Mouse (Mus musculus): ENCODE data around the gene Icam4.

Icam4 gene

DNA sequence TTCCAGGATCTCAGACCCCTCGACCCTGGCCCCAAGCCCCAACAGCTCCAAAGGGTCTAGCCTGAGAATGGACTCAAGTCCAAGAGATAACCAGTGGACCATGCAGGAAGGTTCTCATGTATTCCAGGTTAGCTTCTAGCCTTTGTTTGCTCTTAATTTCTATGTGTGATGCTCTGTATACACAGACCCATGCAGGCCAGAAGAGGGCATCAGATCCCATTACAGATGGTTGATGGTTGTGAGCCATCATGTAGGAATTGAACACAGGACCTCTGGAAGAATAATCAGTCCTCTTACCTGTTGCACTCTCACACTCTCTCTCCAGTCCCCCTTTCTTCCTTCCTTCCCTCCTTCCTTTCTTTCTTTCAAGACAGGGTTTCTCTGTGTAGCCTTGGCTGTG is 16.8 kb upstream of the Icam4 start:
- DNase-seq = no peak

DNA sequence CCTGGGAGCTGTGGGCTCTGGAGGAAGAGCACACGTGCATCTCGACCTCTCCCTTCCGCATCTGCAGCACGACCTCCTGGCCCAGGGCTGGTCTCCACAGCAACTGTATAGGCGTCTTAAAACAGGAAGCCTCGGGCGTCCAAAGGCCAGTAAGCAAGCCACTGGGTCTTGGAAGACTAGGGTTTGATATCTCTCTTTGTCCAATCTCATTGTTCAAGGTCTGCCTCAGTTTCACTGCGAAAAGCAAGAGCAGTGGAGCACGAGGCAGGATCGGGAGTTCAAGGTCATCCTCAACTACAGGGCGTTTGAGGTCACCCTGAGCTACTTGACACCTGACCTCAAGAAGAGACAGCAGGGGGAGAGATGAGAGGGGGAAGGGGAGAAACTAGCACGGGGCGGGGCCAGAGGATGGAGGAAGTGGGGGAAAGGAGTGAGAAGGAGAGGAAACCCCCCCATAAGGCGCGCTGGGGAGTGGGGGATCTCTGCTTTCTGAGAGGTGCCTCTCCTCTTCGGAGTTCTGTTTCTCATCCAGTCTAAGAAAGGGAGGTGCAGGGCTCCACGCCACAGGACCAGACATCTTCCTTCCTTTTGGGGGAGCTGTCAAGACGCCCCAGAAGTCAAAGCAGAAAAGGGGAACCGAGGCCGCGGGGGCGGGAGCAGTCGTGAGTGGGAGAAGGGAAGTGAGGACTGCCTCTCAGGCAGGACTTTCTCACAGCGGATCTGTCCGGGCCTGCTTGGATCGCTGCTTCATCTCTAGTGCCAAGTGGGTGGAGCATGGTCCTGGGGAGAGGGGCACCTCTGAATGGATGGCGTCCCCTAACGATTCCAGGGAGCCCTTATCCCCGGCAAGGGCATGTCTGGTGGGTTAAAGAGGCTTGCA is 14.2 kb upstream of the Icam4 start:
- no peak for DNase-seq

DNA sequence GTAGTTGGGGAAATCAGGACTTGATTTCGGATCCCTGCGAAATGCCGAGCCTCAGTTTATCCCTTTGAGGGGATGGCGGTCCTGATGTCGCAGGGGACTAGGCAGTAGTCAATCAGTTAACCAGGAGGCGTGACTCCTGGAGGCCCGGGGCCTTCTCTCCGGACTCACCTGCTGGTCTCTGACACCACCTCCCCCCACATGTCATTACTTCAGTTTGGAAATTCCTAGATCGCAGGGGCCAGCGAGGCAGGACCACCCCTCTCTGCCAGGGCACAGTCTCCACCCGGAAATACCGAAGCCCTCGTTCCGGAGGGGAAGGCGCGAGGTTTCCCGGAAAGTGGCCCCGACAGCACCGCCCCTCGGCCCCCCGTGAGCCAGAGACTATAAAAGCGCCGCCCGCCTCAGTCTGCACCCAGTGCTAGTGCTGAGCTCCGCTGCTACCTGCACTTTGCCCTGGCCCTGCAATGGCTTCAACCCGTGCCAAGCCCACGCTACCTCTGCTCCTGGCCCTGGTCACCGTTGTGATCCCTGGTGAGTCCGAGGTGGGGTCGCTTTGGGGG is 13.5 kb upstream of the Icam4 start, which contains the start of gene Icam1:
Gene Icam1, plus strand, starts transcription at position 415 of the 560 bp plus-strand sequence.
- no peak for DNase-seq

DNA sequence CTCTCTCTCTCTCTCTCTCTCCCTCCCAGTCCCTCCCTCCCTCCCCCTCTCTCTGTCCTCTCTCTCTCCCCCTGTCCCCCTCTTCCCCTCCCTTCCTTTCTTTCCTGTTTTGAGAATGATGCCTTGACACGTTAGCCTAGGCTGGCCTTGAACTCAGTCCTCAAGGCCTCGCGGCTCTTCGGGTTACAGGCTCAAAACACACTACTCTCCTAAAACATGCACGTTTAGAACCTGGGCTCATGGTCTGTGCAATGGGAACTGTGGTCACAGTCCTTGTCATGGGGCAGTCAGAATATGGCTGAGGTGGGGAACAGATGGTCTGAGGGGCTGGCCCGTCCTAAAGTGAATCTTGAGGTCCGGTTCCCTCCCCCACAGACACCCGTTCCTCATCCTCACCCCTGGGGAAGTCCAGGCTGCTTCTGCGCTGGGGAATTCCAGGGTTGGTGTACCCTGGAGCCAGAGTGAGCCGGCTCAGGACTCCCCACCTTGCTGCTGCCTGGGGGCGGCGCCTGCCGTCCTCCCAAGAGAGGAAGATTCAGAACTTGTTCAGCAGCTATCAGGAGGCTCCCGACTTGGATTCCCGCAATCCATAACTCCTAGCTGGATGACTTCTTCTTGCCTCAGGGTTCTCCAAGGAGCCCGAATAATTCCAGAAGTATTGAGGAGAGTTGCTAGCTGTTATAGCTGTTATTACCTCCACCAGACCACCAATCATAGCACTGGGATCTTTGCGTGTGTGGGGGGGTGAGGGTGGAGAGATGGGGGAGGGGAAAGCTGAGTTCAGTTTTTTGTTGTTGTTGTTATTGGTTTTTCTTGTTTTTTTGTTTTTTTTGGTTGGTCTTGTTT is 12.6 kb upstream of the Icam4 start:
- DNase-seq = no peak

DNA sequence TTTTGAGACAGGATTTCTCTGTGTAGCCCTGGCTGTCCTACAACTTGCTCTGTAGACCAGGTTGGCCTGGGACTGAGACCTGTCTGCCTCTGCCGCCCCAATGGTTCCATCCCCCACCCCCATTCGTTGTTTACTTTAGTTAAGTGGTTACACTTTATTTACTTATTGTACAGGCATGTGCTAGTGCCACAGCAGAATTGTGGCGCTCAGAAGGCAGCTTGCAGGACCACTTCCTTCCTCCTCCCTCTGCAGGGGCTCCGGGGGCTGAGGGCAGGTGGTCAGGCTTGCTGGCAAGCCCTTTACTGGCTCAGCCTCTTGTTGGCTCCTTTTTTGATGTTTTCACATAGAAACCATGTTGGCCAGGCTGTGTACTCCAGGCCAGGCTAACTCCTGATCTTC is 12.0 kb upstream of the Icam4 start:
- no peak for DNase-seq

DNA sequence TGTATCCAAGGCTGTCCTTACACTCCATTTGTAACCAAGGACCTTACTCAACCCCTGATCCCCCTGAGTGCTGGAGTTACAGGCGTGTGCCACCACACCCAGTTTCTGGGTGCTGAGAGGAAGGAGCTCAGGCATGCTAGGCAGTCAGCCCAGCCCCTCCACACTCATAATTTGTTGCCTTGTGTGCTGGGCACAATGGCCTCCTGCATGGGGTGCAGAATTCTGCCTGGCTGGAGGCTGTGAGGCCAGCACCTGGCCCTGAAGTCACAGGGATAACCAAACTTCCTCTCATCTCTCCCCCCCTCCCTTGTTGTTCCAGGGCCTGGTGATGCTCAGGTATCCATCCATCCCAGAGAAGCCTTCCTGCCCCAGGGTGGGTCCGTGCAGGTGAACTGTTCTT is 10.6 kb upstream of the Icam4 start:
- no peak for DNase-seq

DNA sequence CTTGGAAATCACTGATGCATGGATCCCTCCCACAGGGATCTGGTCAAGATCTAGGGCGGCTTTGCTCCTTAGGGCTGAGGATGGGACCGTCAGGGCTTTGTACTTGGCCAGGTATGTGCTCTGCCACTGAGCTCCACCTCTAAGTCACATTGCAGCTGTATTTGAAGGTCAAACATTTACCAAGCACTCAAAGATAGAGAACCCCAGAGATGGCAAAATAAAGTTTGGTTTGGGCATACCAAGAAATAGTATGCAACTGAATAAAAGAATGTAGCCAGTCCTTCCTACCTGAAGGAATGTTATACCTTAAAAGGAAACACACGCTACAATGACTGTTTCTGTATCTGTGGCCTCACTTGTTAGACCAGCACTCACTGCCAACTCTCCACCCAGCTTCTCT is 7.8 kb upstream of the Icam4 start:
- no peak for DNase-seq

DNA sequence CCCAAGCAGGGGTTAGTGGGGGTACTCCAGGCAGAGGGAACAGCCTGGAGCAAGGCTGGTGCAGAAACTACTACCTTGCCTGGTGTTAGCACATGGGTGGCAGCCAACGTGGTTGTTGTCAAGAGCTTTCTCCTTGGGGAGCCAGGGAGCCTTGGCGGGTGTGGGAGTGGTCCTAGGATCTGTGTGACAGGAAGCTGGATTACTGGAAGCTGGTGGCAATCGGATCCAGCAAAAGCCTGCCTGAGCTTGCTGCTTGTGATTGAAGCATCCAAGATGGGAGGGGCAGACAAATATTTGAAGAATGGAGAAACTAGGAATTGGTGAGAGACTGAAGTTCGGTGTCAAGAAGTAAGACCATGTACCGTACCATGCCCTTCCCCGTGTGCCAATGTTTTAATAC is 6.9 kb upstream of the Icam4 start:
- no peak for DNase-seq

DNA sequence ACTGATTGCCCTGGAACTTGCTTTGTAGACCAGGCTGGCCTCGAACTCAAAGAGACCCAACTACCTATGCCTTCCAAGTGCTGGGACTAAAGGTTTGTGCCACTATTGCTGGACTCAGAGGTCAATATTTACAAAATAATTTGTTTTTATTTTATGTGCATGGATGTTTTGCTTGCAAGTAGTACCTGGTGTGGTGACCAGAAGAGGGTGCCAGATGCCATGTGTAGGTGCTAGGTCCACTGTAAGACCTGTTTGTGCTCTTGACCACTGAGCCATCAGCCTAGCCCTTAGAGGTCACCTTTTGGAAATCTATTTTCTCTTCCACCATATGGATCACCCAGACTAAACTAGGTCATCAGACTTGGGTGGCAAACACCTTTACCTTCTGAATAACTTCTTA is 6.4 kb upstream of the Icam4 start:
- no peak for DNase-seq

DNA sequence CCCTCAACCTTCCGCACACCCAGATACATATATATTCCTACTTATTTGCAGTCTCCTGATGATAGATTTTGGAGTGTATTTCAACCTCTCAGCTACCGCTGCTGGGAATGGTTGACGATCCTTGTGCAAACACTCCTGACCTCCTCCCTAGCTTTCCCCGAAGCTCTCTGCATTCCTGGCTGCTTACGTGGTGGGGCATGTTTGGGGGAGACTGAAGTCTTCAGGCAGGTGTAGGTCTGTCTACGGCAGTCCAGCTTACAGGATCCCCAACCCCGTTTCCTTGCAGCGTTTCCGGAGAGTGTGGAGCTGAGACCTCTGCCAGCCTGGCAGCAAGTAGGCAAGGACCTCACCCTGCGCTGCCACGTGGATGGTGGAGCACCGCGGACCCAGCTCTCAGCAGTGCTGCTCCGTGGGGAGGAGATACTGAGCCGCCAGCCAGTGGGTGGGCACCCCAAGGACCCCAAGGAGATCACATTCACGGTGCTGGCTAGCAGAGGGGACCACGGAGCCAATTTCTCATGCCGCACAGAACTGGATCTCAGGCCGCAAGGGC is 3.8 kb upstream of the Icam4 start:
- no peak for DNase-seq

DNA sequence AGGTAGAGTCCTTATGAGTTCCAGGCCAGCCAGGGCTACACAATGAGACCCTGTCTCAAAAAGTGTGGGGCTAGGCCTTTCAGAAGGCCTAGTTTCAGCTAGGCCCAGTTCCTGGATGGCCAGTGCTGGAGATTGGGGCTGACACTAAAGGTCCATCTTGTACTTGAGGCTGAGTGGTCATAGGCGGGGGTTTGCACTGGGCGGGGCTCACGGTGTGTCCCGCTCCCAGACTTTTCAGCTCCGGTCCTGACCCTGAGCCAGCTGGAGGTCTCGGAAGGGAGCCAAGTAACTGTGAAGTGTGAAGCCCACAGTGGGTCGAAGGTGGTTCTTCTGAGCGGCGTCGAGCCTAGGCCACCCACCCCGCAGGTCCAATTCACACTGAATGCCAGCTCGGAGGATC is 2.3 kb upstream of the Icam4 start:
- DNase-seq = no peak

DNA sequence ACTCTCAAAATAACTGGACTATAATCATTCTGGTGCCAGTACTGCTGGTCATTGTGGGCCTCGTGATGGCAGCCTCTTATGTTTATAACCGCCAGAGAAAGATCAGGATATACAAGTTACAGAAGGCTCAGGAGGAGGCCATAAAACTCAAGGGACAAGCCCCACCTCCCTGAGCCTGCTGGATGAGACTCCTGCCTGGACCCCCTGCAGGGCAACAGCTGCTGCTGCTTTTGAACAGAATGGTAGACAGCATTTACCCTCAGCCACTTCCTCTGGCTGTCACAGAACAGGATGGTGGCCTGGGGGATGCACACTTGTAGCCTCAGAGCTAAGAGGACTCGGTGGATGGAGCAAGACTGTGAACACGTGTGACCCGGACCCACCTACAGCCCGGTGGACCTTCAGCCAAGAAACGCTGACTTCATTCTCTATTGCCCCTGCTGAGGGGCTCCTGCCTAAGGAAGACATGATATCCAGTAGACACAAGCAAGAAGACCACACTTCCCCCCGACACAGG is 1.3 kb upstream of the Icam4 start:
- no peak for DNase-seq

DNA sequence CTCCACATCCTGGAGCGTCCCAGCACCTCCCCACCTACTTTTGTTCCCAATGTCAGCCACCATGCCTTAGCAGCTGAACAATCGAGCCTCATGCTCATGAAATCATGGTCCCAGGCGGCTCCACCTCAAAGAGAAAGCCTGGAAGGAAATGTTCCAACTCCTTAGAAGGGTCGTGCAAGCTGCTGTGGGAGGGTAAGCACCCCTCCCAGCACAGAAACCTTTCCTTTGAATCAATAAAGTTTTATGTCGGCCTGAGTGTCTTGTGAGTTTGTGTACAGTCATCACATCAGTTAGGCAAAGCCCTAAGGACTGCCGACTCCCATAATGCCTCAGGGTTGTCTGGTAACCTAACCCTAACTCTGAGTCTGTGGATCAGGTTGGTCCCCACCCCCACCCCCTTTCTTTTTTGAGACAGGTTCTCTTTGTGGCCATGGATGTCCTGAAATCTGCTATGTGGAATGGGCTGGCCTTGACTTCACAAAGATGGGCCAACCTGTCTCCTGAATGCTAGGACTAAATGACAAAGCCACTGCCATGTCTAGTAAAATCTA is 538 bp upstream of the Icam4 start:
- no peak for DNase-seq

DNA sequence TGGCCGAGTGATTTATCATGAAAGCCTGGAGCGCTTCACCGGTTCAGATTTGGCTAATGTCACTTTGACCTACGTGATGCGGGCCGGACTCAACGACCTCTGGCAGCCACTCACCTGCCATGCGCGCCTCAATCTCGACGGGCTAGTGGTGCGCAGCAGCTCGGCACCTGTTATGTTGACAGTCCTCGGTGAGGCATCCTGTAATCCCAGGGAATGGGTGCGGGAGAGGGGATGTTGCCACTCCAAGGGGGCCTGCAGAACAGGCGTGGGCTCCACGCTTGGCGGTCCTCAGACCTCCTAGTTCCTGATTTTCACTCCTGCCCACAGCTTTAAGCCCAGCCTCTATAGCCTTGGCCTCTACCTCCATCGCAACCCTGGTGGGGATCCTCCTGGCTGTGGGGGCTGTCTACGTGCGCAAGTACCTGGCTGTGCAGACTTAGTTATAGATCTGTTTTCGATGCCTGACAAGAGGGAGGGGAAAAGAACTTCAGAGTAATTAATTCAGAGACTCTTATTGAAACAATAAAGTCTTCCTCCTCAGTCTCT is 955 bp downstream of the Icam4 start:
- no peak for DNase-seq

DNA sequence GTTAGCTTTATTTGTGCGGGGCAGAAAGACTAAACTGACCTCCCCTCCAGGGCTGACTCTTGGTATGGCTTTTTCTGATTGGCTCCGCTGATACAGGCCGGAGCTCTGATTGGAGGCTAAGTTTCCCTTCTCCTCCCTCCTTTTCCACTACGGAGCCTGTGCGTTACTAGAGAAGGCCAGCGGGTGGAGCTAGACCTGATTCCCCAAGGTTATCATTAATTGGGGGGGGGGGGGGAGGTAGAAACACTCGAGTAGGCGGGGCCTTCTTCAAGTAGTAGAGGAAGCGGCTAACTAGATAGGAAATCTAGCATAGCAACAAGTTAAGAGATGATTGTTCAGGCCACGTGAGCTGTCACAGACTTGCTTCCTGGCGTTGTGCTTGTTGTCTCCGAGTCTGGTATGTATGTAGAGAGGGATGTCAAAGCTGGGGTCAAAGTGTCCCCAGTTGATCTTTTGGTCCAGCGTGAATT is 1.6 kb downstream of the Icam4 start:
- peak; percentile 60 for DNase-seq

DNA sequence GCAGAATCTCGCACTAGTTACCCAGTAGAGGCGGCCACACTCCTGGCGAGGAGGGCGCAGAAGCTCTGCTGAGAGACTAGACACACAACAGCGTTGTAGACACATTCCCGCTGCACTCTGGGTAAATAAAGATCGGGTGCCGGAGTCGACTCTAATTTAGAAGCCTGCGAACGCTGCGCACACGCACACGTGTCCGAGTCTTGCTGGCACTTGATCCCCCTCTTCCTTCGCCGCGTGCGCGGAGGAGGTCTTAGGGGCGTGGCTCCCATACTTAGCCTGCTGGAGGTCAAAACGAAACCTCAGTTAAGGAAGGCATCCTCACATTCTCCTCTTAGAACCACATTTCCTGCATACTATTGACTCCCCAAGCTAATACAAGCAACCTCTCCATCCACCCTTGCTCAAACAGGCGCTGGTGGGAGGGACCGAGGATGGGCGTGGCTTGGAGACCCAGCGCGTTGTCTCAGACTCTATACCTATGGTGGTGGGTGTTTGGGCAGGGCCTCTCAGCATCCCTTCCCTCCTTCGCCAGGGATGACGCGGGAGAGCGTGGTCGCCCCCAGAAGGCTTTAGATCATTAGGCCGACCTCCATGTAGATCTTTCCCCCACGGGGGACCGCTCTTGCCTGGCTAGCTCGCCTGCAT is 2.2 kb downstream of the Icam4 start:
- DNase-seq = peak; percentile 25

DNA sequence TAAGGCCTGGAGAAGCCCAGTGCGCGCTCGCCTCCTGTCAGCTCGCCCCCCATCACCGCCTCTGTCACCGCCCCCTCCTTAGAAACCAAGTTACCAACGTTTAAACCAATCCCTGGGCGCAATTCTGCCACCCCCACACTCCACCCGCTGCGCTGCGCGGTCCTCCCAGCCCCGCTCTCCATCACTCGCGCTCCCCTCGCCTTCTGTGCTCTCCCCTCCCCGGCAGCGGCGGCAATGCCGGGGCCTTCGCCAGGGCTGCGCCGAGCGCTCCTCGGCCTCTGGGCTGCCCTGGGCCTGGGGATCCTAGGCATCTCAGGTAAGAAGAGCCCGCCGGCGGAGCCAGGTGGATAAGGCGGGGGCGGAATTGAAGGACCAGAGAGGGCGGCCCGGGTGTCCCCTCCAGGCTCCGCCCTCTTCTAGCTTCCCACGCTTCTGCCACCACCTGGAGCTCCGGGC is 2.8 kb downstream of the Icam4 start, which contains the start of gene Icam5:
Gene Icam5, plus strand, starts transcription at position 178 of the 456 bp plus-strand sequence.
- no peak for DNase-seq

DNA sequence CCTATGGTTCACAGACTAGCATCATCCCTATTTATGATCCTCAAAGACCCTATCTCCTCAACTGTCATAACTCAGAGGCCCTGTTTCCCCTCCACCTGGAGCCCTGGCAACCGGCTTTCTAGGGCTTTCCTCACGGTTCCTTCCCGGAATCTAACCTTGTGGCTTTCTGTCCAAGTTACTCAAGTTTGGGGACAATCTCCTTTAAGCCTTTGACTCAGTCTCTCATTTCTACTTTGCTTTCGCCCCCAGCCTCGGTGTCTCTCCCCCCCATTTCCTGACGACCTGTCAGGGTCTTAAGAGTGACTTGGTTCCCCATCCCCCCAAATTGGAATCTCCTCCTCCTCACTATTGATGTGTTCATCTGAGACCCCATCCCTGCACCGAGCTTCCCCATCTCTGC is 3.3 kb downstream of the Icam4 start:
- DNase-seq = no peak

DNA sequence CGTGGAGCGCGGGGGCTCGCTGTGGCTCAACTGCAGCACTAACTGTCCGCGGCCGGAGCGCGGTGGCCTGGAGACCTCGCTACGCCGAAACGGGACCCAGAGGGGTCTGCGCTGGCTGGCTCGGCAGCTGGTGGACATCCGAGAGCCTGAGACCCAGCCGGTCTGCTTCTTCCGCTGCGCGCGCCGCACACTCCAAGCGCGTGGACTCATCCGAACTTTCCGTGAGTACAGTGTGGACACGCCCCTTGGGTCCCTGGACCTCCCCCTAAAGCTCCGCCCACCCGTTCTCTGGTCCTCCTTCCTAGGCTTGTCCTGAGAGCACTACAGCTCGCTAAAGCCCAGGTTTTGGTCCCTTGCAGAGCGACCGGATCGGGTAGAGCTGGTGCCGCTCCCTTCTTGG is 4.0 kb downstream of the Icam4 start:
- no peak for DNase-seq

DNA sequence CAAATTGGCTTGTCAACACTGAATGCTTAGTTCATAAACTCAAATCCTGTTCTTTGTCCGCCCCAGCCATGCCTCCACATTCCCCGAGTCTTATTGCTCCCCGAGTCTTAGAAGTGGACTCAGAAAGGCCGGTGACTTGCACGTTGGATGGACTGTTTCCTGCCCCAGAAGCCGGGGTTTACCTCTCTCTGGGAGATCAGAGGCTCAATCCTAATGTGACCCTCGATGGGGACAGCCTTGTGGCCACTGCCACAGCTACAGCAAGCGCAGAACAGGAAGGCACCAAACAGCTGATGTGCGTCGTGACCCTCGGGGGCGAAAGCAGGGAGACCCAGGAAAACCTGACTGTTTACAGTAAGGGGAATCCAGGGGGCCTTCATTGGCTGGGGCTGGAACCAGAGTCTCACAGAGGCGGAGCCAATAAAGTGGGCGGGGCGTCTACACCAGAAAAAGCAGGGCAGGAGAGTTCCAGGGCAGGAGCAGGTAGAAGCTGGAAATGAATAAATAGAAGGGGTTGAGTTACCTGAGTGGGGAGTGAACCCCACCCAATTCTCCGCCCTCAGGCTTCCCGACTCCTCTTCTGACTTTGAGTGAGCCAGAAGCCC is 5.4 kb downstream of the Icam4 start:
- no peak for DNase-seq

DNA sequence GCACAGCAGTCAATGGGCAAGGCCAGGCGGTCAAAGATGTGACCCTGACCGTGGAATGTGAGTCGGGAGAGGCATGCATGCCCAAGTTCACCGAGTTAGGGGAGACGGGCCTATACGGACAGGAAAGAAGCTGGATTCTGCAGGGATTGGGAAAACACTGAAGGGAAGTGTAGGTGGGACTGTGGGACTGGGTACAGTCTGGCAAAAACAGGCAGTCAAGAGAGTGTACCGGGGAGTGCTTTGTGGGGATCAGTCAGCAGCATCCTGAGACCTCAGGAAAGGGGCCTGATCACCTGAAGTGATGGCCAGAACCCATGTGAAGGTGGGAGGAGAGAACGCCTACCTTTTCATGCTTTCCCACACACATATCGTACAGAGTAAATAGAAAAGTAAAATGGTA is 6.4 kb downstream of the Icam4 start:
- no peak for DNase-seq

Data from cerebellum, adult 8-10 months (tissue).